Mouse (Mus musculus) hindbrain, embryonic 16.5 days (tissue): ENCODE measurements around the gene March1. TPM values are rescaled to one million over a fixed set of nuclear protein-coding genes. Genes with fewer than 3 reads are reported as not detected.
A peak's percentile ranks its signal among the peaks of the same experiment; 100 is the strongest.

Experiments used
- ATAC-seq: fragments of 200-750 bp; cut with Nextera tagmentation; 2 replicates; pipeline ENCODE4 v1.8.0; 2017; ENCODE audit warnings: moderate TSS enrichment, moderate library complexity
- H3K27ac ChIP-seq: fragments of 300-500 bp; sonication (generic); 2 replicates; pipeline ENCODE4 v1.5.1; 2014; ENCODE audit warnings: low read depth, mild to moderate bottlenecking, control low read depth, low read length, moderate library complexity
- H3K27me3 ChIP-seq: fragments of 300-500 bp; sonication (generic); replicated peaks from 2 replicates; pipeline ENCODE4 v1.6.1; 2014; ENCODE audit warnings: low read length; ENCODE audit not compliant: control insufficient read depth, insufficient read depth
- H3K36me3 ChIP-seq: fragments of 300-500 bp; sonication (generic); 2 replicates; pipeline ENCODE4 v1.6.1; 2014; ENCODE audit warnings: mild to moderate bottlenecking, low read length, moderate library complexity, mixed read lengths; ENCODE audit not compliant: control insufficient read depth, insufficient read depth
- H3K4me1 ChIP-seq: fragments of 300-500 bp; sonication (generic); 2 replicates; pipeline ENCODE4 v1.6.1; 2014; ENCODE audit warnings: low read depth, low read length; ENCODE audit not compliant: control insufficient read depth, insufficient read depth
- H3K4me2 ChIP-seq: fragments of 300-500 bp; sonication (generic); 2 replicates; pipeline ENCODE4 v1.6.1; 2014; ENCODE audit warnings: mild to moderate bottlenecking, low read length, control low read depth, moderate library complexity
- H3K4me3 ChIP-seq: fragments of 300-500 bp; sonication (generic); 2 replicates; pipeline ENCODE4 v1.5.1; 2014; ENCODE audit warnings: mild to moderate bottlenecking, low read length, control low read depth, moderate library complexity
- H3K9ac ChIP-seq: fragments of 300-500 bp; sonication (generic); 2 replicates; pipeline ENCODE4 v1.6.1; 2014; ENCODE audit warnings: low read depth, mild to moderate bottlenecking, control low read depth, low read length, moderate library complexity
- H3K9me3 ChIP-seq: fragments of 300-500 bp; sonication (generic); 2 replicates; pipeline ENCODE4 v1.6.1; 2014; ENCODE audit warnings: mild to moderate bottlenecking, low read length, moderate library complexity; ENCODE audit not compliant: control insufficient read depth
- WGBS: fragments of 180-500 bp; shearing (Covaris S2); extraction: QIAGEN DNeasy Blood & Tissue Kit; methylation state at CpG from one replicate; pipeline ENCODE4 v1.1.7; 2014; 5-methylcytosine and 5-hydroxymethylcytosine counted together
- polyA plus RNA-seq: library from polyadenylated mRNA; unstranded; fragments of >200 nt; fragmentation: Nextera tagmentation; extraction: Ambion mirVana; gene quantifications from 2 replicates; pipeline ENCODE4 v1.2.1, GENCODE M21; 2015

March1 gene
- 37.7 and 45.6 TPM in 2 replicates for polyA plus RNA-seq

DNA sequence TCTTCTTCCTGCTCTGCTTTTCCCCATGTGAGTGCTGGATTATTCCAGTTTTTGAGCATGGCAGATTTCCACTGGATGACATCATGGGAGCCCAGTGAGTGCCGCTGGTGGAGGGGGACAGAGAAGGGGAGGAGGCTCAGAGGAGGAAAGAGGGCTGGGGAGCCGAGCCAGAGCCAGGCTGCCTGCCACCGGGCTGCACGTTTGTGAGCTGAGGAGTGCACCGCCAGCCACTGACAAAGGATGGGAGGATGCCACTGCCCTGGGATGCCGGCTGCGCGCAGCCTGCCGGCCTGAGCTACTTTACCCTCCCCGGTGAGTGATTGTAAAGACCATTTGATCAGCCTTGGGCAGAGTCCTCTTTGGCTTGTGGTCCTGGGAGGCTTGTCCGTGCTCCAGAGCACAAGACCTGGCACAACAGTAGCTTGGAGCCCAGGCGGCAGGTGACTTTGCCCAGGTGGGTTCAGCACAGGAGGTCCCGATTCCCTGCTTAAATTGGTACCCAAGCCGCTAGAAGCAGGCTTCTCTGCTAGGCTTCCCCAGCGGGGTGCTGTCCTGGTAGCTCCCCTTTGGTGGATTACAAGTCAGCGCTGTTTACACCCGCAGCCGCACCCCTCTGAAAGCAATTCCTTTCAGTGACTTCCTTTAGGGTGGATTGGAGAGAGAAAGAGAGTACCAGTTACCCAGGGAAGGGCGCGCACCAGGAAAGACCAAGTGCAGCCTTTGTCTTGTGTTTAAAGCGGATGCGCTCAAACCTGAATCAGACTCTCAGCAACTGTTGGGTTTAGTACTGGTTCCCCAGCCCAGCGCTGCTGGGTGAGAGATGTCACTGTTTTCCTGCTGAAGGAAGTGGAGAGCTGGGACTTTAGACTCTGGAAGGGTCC lies at the start of gene March1:
March1 (plus strand) TSS at position 30 of the 881 bp plus-strand sequence.
- no peaks in the 10 kb centered on the region for H3K9me3 ChIP-seq
- no peaks in the 10 kb centered on the region for H3K36me3 ChIP-seq
- peak within 1 kb of the TSS; percentile 65 for H3K4me2 ChIP-seq
- H3K27me3 ChIP-seq, result no peaks in the 10 kb centered on the region
- peak within 1 kb of the TSS; percentile 83 for H3K27ac ChIP-seq
- H3K4me3 ChIP-seq, result peak within 1 kb of the TSS; percentile 65
- WGBS, result 1% methylated on average over 18 of the region's 23 CpGs
- H3K4me1 ChIP-seq, result no peaks in the 10 kb centered on the region
- ATAC-seq, result peak; percentile 97
- peak within 1 kb of the TSS; percentile 76 for H3K9ac ChIP-seq

- Histone ChIP-seq H3K27me3 (no peaks in the 10 kb centered on the region), H3K27ac (no peak overlapping the region), H3K4me2 (no peak overlapping the region), H3K9ac (no peak overlapping the region), H3K4me1 (no peaks in the 10 kb centered on the region), H3K9me3 (no peaks in the 10 kb centered on the region), H3K4me3 (no peak overlapping the region), H3K36me3 (no peaks in the 10 kb centered on the region)
- ATAC-seq, result no peak
- 77% methylated on average over 1 of the region's 1 CpGs for WGBS
Measured at GRCm38 (mm10) chr8:65586909-65587308, 30.8 kb upstream of the March1 start.

DNA sequence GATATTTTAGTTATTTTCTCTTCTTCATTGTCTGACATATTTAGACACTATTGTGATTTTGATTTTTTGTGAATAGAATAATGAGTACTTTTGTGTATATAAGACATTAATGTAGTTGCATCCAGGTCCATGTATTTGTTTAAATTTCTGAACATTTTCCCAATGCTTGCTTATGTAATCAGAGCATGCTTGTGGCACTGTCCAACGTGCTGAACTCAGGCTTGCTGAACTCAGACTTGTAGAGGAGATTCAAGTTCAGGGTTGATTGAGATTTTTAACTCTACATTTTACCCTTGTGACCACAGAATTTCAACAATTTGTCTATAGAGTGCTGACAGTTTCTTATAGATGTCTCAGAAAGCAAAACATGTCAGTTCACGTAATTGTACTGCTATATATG lies 14.5 kb upstream of the March1 start:
- no peak overlapping the region for H3K4me3 ChIP-seq
- H3K36me3 ChIP-seq, result no peaks in the 10 kb centered on the region
- ATAC-seq, result no peak
- H3K27ac ChIP-seq, result no peak overlapping the region
- H3K4me1 ChIP-seq, result no peaks in the 10 kb centered on the region
- 50% methylated on average over 2 of the region's 2 CpGs for WGBS
- no peaks in the 10 kb centered on the region for H3K9me3 ChIP-seq
- H3K27me3 ChIP-seq, result no peaks in the 10 kb centered on the region
- no peak overlapping the region for H3K4me2 ChIP-seq
- no peak overlapping the region for H3K9ac ChIP-seq

GRCm38 (mm10) chr8:65609509-65609908 lies 8.2 kb upstream of the March1 start:
- 57% methylated on average over 2 of the region's 2 CpGs for WGBS
- no peaks in the 10 kb centered on the region for H3K9me3 ChIP-seq
- H3K27me3 ChIP-seq, result no peaks in the 10 kb centered on the region
- no peak overlapping the region for H3K4me3 ChIP-seq
- H3K4me2 ChIP-seq, result no peak overlapping the region
- no peaks in the 10 kb centered on the region for H3K36me3 ChIP-seq
- no peaks in the 10 kb centered on the region for H3K4me1 ChIP-seq
- H3K27ac ChIP-seq, result no peak overlapping the region
- ATAC-seq, result no peak
- H3K9ac ChIP-seq, result no peak overlapping the region

DNA sequence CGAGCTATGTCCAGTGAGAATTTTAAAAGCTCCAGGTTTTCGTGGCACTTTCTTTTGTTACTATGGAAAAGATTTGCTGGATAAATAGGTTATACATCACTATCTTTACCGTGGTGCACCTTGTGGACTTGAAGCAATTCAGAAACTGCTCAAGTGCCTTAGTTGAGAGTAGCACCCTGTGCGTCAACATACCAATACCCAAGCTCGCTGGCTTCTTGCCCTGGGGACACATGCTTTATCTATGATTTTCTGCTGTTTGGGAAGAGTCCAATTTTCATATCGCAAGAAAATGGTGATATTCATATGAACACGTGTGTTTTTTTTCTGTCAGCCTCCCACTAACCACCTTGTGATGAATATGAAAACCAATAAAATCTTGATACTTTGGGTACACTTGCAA lies 1.3 kb downstream of the March1 start:
- Histone ChIP-seq H3K27ac (no peak overlapping the region), H3K4me3 (peak overlapping the region; percentile 65), H3K9me3 (no peaks in the 10 kb centered on the region), H3K9ac (peak overlapping the region; percentile 41), H3K36me3 (no peaks in the 10 kb centered on the region), H3K4me1 (no peaks in the 10 kb centered on the region), H3K27me3 (no peaks in the 10 kb centered on the region), H3K4me2 (peak overlapping the region; percentile 65)
- no peak for ATAC-seq
- 19% methylated on average over 7 of the region's 7 CpGs for WGBS

DNA sequence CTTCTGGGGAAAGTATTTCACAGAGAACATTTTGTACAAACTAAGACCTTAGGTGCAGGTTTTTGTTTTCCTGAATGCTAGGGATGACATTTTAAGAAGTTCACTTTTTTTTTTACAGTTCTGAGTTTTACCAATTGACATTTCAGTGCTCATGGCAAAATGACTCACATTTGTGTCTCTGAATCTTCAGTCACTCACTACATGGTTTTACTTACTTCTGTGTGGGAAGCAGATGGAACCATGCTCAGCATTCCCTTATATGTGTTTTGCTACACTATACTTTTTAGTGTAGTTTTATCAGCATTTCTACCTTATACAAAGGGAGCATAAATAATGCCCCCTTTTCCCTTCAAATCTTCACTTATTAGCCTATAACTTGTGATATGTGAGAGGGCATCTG lies 27.2 kb downstream of the March1 start:
- no peak overlapping the region for H3K4me2 ChIP-seq
- no peak overlapping the region for H3K9ac ChIP-seq
- no peak overlapping the region for H3K27ac ChIP-seq
- no peaks in the 10 kb centered on the region for H3K4me1 ChIP-seq
- no peaks in the 10 kb centered on the region for H3K27me3 ChIP-seq
- no peak overlapping the region for H3K4me3 ChIP-seq
- no peaks in the 10 kb centered on the region for H3K9me3 ChIP-seq
- ATAC-seq, result no peak
- no peaks in the 10 kb centered on the region for H3K36me3 ChIP-seq

- Histone ChIP-seq H3K9ac (no peak overlapping the region), H3K27ac (no peak overlapping the region), H3K4me3 (no peak overlapping the region), H3K4me1 (no peaks in the 10 kb centered on the region), H3K27me3 (no peaks in the 10 kb centered on the region), H3K36me3 (no peaks in the 10 kb centered on the region), H3K9me3 (no peaks in the 10 kb centered on the region), H3K4me2 (no peak overlapping the region)
- ATAC-seq, result no peak
- 86% methylated on average over 1 of the region's 1 CpGs for WGBS
Measured at GRCm38 (mm10) chr8:65645502-65645901, 27.8 kb downstream of the March1 start.

- Histone ChIP-seq H3K4me3 (no peak overlapping the region), H3K4me2 (no peak overlapping the region), H3K9ac (no peak overlapping the region), H3K4me1 (no peaks in the 10 kb centered on the region), H3K27ac (no peak overlapping the region), H3K27me3 (no peaks in the 10 kb centered on the region), H3K9me3 (no peaks in the 10 kb centered on the region), H3K36me3 (no peaks in the 10 kb centered on the region)
- WGBS, result 96% methylated on average over 1 of the region's 1 CpGs
- ATAC-seq, result no peak
Measured at GRCm38 (mm10) chr8:65645945-65646344, 28.2 kb downstream of the March1 start.

DNA sequence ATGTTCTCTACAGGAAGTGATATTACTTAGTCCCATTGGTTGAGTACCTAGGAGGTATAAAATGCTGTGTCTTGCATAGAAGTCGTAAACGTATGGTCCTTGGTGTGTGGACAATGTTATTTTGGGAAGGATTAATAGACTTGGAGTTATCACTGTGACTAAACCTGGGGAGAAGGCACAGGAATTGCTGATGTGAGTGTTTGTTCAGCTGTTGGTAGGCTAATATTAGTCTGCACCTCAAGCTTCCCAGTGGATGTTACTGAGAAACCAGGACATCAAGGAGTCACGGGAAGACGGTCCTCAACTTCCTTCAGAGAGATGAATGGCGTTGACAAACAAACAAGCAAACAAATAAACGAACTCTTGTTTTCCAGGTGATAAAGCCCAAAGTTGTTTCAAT lies 38.2 kb downstream of the March1 start:
- no peak overlapping the region for H3K4me3 ChIP-seq
- no peaks in the 10 kb centered on the region for H3K27me3 ChIP-seq
- no peak for ATAC-seq
- H3K4me1 ChIP-seq, result no peaks in the 10 kb centered on the region
- WGBS, result 82% methylated on average over 6 of the region's 6 CpGs
- H3K9me3 ChIP-seq, result no peaks in the 10 kb centered on the region
- H3K9ac ChIP-seq, result no peak overlapping the region
- H3K4me2 ChIP-seq, result no peak overlapping the region
- no peaks in the 10 kb centered on the region for H3K36me3 ChIP-seq
- H3K27ac ChIP-seq, result no peak overlapping the region
